Mouse (Mus musculus) CH12.LX (cell line): ENCODE measurements around the gene Ctbp1. TPM values are rescaled to one million over a fixed set of nuclear protein-coding genes. Genes with fewer than 3 reads are reported as not detected.

ENCODE experiments used
- DNase-seq: peaks from one replicate; pipeline ENCODE4 v3.0.0-alpha.2; 2013; ENCODE audit errors: extremely low read depth
- H3K27ac ChIP-seq: 2 replicates; pipeline ENCODE4 v1.5.1; 2012; ENCODE audit warnings: low read depth, mild to moderate bottlenecking, control low read depth, moderate library complexity; ENCODE audit not compliant: insufficient read depth
- H3K27me3 ChIP-seq: replicated peaks from 2 replicates; pipeline ENCODE3; 2012; ENCODE audit warnings: inconsistent platforms
- H3K36me3 ChIP-seq, 2 experiments: replicated peaks in 1 of 2; 2 replicates each; pipeline versions ENCODE3 to v1.6.1; 2012; ENCODE audit warnings: inconsistent platforms in 1 of 2, low read length in 1 of 2, mild to moderate bottlenecking in 1 of 2, mixed read lengths in 1 of 2, moderate library complexity in 1 of 2; ENCODE audit not compliant: control insufficient read depth in 1 of 2, insufficient read depth in 1 of 2
- H3K4me1 ChIP-seq, 2 experiments: 2 replicates each; pipeline ENCODE4 v1.6.1; 2012; ENCODE audit warnings: inconsistent platforms in 1 of 2, moderate library complexity in 1 of 2; ENCODE audit not compliant: insufficient read depth in 2 of 2, control insufficient read depth in 1 of 2
- H3K4me2 ChIP-seq: 2 replicates; pipeline ENCODE4 v1.6.1; 2012; ENCODE audit warnings: low read depth, mild to moderate bottlenecking, control low read depth; ENCODE audit not compliant: poor library complexity, insufficient read depth, severe bottlenecking
- H3K4me3 ChIP-seq, 3 experiments: fragments of 150-350 bp in 1 of 3; sonication (generic) in 1 of 3; replicated peaks in 1 of 3; 2 replicates each; pipeline versions ENCODE3 to v1.5.1; 2011 to 2012; ENCODE audit warnings: low read depth in 2 of 3, low read length in 2 of 3, mild to moderate bottlenecking in 2 of 3, moderate library complexity in 2 of 3, control low read depth in 1 of 3, improper control_type of control experiment in 1 of 3, inconsistent platforms in 1 of 3, mixed read lengths in 1 of 3; ENCODE audit not compliant: poor library complexity in 1 of 3
- H3K79me2 ChIP-seq: replicated peaks from 2 replicates; pipeline ENCODE4 v1.6.1; 2012; ENCODE audit warnings: mild to moderate bottlenecking, moderate library complexity; ENCODE audit not compliant: control insufficient read depth, poor library complexity, insufficient read depth, severe bottlenecking; ENCODE audit errors: extremely low read depth
- H3K9ac ChIP-seq: 2 replicates; pipeline ENCODE4 v1.6.1; 2012; ENCODE audit warnings: low read depth, mild to moderate bottlenecking, control low read depth, moderate library complexity; ENCODE audit not compliant: insufficient read depth
- H3K9me3 ChIP-seq: replicated peaks from 2 replicates; pipeline ENCODE3; 2012; ENCODE audit warnings: low read length, inconsistent platforms, mixed read lengths
- CHD2 ChIP-seq: IDR thresholded peaks from 2 replicates; pipeline ENCODE4 v1.6.1; 2011; ENCODE audit warnings: low read length, improper control_type of control experiment
- CTCF ChIP-seq, 2 experiments: IDR thresholded peaks in 1 of 2; conservative IDR thresholded peaks in 1 of 2; 2 replicates each; pipeline ENCODE4 v1.5.1; 2011 to 2012; ENCODE audit warnings: low read depth in 2 of 2, low read length in 2 of 2, improper control_type of control experiment in 1 of 2, inconsistent platforms in 1 of 2, mild to moderate bottlenecking in 1 of 2, moderate library complexity in 1 of 2
- E2F4 ChIP-seq: IDR thresholded peaks from 2 replicates; pipeline ENCODE4 v1.6.1; 2011; ENCODE audit warnings: low read depth, low read length, improper control_type of control experiment; ENCODE audit not compliant: insufficient replicate concordance
- ELF1 ChIP-seq: IDR thresholded peaks from 2 replicates; pipeline ENCODE4 v1.6.1; 2014; ENCODE audit warnings: low read depth, mild to moderate bottlenecking, inconsistent platforms, low read length, improper control_type of control experiment
- EP300 ChIP-seq: IDR thresholded peaks from 2 replicates; pipeline ENCODE4 v1.6.1; 2011; ENCODE audit warnings: low read length, improper control_type of control experiment
- ETS1 ChIP-seq: conservative IDR thresholded peaks from 2 replicates; pipeline ENCODE4 v1.6.1; 2012; ENCODE audit warnings: low read depth, mild to moderate bottlenecking, inconsistent platforms, low read length, improper control_type of control experiment, moderate library complexity
- GABPA ChIP-seq: IDR thresholded peaks from 2 replicates; pipeline ENCODE4 v1.6.1; 2012; ENCODE audit warnings: low read depth, low read length, improper control_type of control experiment, inconsistent platforms; ENCODE audit not compliant: insufficient replicate concordance
- HCFC1 ChIP-seq: IDR thresholded peaks from 2 replicates; pipeline ENCODE4 v1.6.1; 2012; ENCODE audit warnings: low read depth, mild to moderate bottlenecking, inconsistent platforms, low read length, improper control_type of control experiment
- IRF4 ChIP-seq: IDR thresholded peaks from 2 replicates; pipeline ENCODE4 v1.6.1; 2014; ENCODE audit warnings: low read depth, mild to moderate bottlenecking, inconsistent platforms, low read length, improper control_type of control experiment
- KAT2A ChIP-seq: IDR thresholded peaks from 2 replicates; pipeline ENCODE4 v1.6.1; 2012; ENCODE audit warnings: low read length, improper control_type of control experiment, inconsistent platforms; ENCODE audit not compliant: insufficient replicate concordance
- MAX ChIP-seq: IDR thresholded peaks from 2 replicates; pipeline ENCODE4 v1.6.1; 2011; ENCODE audit warnings: low read length, improper control_type of control experiment
- MXI1 ChIP-seq: IDR thresholded peaks from 2 replicates; pipeline ENCODE4 v1.6.1; 2011; ENCODE audit warnings: mild to moderate bottlenecking, low read depth, low read length, improper control_type of control experiment
- MYC ChIP-seq: IDR thresholded peaks from 2 replicates; pipeline ENCODE4 v1.6.1; 2011; ENCODE audit warnings: low read depth, mild to moderate bottlenecking, improper control_type of control experiment, low read length
- NELFE ChIP-seq: IDR thresholded peaks from 2 replicates; pipeline ENCODE4 v1.6.1; 2011; ENCODE audit warnings: low read depth, low read length, improper control_type of control experiment
- NRF1 ChIP-seq: IDR thresholded peaks from 2 replicates; pipeline ENCODE4 v1.6.1; 2014; ENCODE audit warnings: low read depth, mild to moderate bottlenecking, inconsistent platforms, low read length, improper control_type of control experiment, moderate library complexity
- POLR2A ChIP-seq: IDR thresholded peaks from 2 replicates; pipeline ENCODE4 v1.6.1; 2011; ENCODE audit warnings: low read depth, mild to moderate bottlenecking, improper control_type of control experiment, low read length
- POLR2AphosphoS2 ChIP-seq: IDR thresholded peaks from 2 replicates; pipeline ENCODE4 v1.6.1; 2011; ENCODE audit warnings: low read depth, low read length, improper control_type of control experiment
- RAD21 ChIP-seq: IDR thresholded peaks from 2 replicates; pipeline ENCODE4 v1.6.1; 2011; ENCODE audit warnings: low read depth, mild to moderate bottlenecking, low read length, improper control_type of control experiment, moderate library complexity
- SMC3 ChIP-seq: IDR thresholded peaks from 2 replicates; pipeline ENCODE4 v1.6.1; 2011; ENCODE audit warnings: low read depth, low read length, improper control_type of control experiment
- TCF12 ChIP-seq: IDR thresholded peaks from 2 replicates; pipeline ENCODE4 v1.6.1; 2014; ENCODE audit warnings: low read depth, mild to moderate bottlenecking, inconsistent platforms, low read length, improper control_type of control experiment
- UBTF ChIP-seq: IDR thresholded peaks from 2 replicates; pipeline ENCODE4 v1.6.1; 2012; ENCODE audit warnings: low read depth, mild to moderate bottlenecking, inconsistent platforms, low read length, improper control_type of control experiment, moderate library complexity
- USF2 ChIP-seq: conservative IDR thresholded peaks from 2 replicates; pipeline ENCODE4 v1.6.1; 2011; ENCODE audit warnings: low read depth, low read length, improper control_type of control experiment
- ZKSCAN1 ChIP-seq: IDR thresholded peaks from 2 replicates; pipeline ENCODE4 v1.6.1; 2012; ENCODE audit warnings: low read depth, inconsistent platforms, low read length, improper control_type of control experiment, borderline replicate concordance
- ZMIZ1 ChIP-seq: IDR thresholded peaks from 2 replicates; pipeline ENCODE4 v1.6.1; 2012; ENCODE audit warnings: low read depth, mild to moderate bottlenecking, inconsistent platforms, low read length, improper control_type of control experiment
- ZNF384 ChIP-seq: IDR thresholded peaks from 2 replicates; pipeline ENCODE4 v1.6.1; 2012; ENCODE audit warnings: low read depth, low read length, improper control_type of control experiment, inconsistent platforms
- dilution Hi-C: fragments of 300-500 bp; cut with MboI; formaldehyde crosslinking; loops from 2 replicates; pipeline ENCODE4 v1.14.3; 2020; ENCODE audit warnings: low sequenced_read_pairs; ENCODE audit not compliant: extremely low pct_unique_long_range_greater_than_20kb, extremely low pct_ligation_motif_present
- in situ Hi-C: fragments of 300-500 bp; cut with MboI; formaldehyde crosslinking; loops from 3 replicates; pipeline ENCODE4 v1.14.3; 2019; ENCODE audit warnings: low sequenced_read_pairs, low pct_ligation_motif_present, low pct_unique_long_range_greater_than_20kb, mixed read lengths
- polyA plus RNA-seq: library from polyadenylated mRNA; unstranded; fragments of >175 nt; gene quantifications from 2 replicates; pipeline ENCODE4 v1.2.1, GENCODE M21; 2012; ENCODE audit warnings: low read depth; ENCODE audit not compliant: insufficient read length
- total RNA-seq, 2 experiments: library from RNA; depleted of rRNA; stranded (reverse); fragments of 300-350 nt in 1 of 2; fragments of >200 nt in 1 of 2; gene quantifications; 2 replicates each; pipeline ENCODE4 v1.2.3; 2012 to 2014

Gene Ctbp1
- total and polyA plus RNA-seq, 3 experiments: 109 to 187 (median 167) TPM

- no peak for DNase-seq
- Histone ChIP-seq H3K4me2 (peak overlapping the region; percentile 67), H3K4me1 (peaks cover 0 to 19% of the 10 kb centered on the region in 2 experiments; a peak in 2 of 4 replicates)
Observed at GRCm38 (mm10) chr5:33283951-33284350, 9.2 kb upstream of the Ctbp1 start.

GRCm38 (mm10) chr5:33281428-33281827 lies 6.6 kb upstream of the Ctbp1 start:
- dilution Hi-C loops (no loop called here), in situ Hi-C loops (no loop called here)
- peaks cover 0 to 19% of the 10 kb centered on the region in 2 experiments; a peak in 2 of 4 replicates for H3K4me1 ChIP-seq
- no peak overlapping the region for H3K4me3 ChIP-seq
- H3K79me2 ChIP-seq: no peaks in the 10 kb centered on the region
- no peaks in the 10 kb centered on the region for H3K36me3 ChIP-seq
- H3K9ac ChIP-seq: no peak overlapping the region
- no peak for DNase-seq
- no peaks in the 10 kb centered on the region for H3K27me3 ChIP-seq
- H3K4me2 ChIP-seq: no peak overlapping the region
- no peak overlapping the region for H3K27ac ChIP-seq
- no peaks in the 10 kb centered on the region for H3K9me3 ChIP-seq
- TF ChIP-seq ZKSCAN1 (no peak), ETS1 (no peak), NRF1 (no peak), EP300 (peak; percentile 21; the same call in 1 of the 2 replicates), TCF12 (no peak), POLR2A (no peak), POLR2AphosphoS2 (no peak), GABPA (no peak), KAT2A (no peak), USF2 (no peak), IRF4 (0 out of 2 replicates have a peak, but pooled peaks have one; percentile 10), E2F4 (no peak)

More at GRCm38 (mm10) chr5:33283951-33284350, 9.2 kb upstream of the Ctbp1 start:
- no peak for TF ChIP-seq ELF1
- no peak for TF ChIP-seq CHD2
- dilution Hi-C loops (no loop called here), in situ Hi-C loops (no loop called here)
- no peaks in the 10 kb centered on the region for H3K27me3 ChIP-seq
- no peak overlapping the region; the same call in 1 of the 2 replicates for H3K9ac ChIP-seq
- H3K27ac ChIP-seq: no peak overlapping the region
- H3K4me3 ChIP-seq: peak overlapping the region in 2 of 3 experiments; percentile 4 to 37
- H3K36me3 ChIP-seq: no peaks in the 10 kb centered on the region
- no peaks in the 10 kb centered on the region for H3K79me2 ChIP-seq
- no peaks in the 10 kb centered on the region for H3K9me3 ChIP-seq

DNA sequence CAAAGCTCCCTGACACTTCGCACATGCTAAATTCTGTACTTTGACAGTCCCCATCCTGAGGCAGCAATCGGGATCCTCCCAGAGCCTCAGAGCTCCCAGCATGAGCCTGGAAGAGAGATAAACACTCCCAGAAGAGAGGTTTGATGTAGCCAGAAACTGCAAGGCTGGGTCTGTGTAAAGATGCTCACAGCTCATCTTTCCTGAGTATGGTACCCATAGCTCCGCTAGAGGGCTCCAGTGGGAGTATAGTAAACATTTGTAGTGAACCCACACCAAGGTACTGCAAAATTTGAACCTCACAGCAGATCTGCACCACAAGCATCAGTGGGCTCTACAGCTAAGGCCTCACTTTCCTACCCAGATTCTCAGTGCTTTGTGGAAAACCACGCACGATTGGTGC lies 4.2 kb upstream of the Ctbp1 start:
- Histone ChIP-seq H3K9ac (no peak overlapping the region), H3K79me2 (peaks cover 3% of the 10 kb centered on the region), H3K27ac (no peak overlapping the region), H3K4me3 (no peak overlapping the region), H3K9me3 (no peaks in the 10 kb centered on the region), H3K27me3 (no peaks in the 10 kb centered on the region), H3K36me3 (no peaks in the 10 kb centered on the region), H3K4me2 (no peak overlapping the region), H3K4me1 (peaks cover 0 to 15% of the 10 kb centered on the region in 2 experiments; a peak in 2 of 4 replicates)
- dilution Hi-C loops (no loop called here), in situ Hi-C loops (no loop called here)
- DNase-seq: peak; percentile 50
- TF ChIP-seq GABPA: no peak
- no peak for TF ChIP-seq EP300
- no peak for TF ChIP-seq USF2
- TF ChIP-seq UBTF: no peak
- TF ChIP-seq CTCF (conservative IDR thresholded peaks at IDR 0.05 in 1 of 2, IDR thresholded peaks at IDR 0.05 in 1 of 2; ENCODE audit: low read depth in 2 of 2, low read length in 2 of 2): peak; percentile 48 to 73
- TF ChIP-seq NELFE: no peak
- no peak for TF ChIP-seq MYC
- peak; percentile 69 for TF ChIP-seq SMC3
- TF ChIP-seq HCFC1: no peak
- no peak for TF ChIP-seq ZMIZ1
- TF ChIP-seq MXI1: no peak
- 0 out of 2 replicates have a peak, but pooled peaks have one; percentile 15 for TF ChIP-seq IRF4
- TF ChIP-seq NRF1: no peak
- TF ChIP-seq RAD21: peak; percentile 42
- TF ChIP-seq KAT2A: no peak
- TF ChIP-seq ZNF384: no peak
- TF ChIP-seq TCF12: no peak
- TF ChIP-seq ETS1: no peak
- TF ChIP-seq MAX: no peak
